Comparison of ENCODE assay signal across 8 mouse cellular contexts in genomic region chr6:24527155-24528063, GRCm38 (mm10). TPM values are rescaled to one million over a fixed set of nuclear protein-coding genes. Genes with fewer than 3 reads are reported as not detected.
DNase-seq lines count a peak whose midpoint lies in the region; ATAC-seq lines count a peak whose summit lies in the region.

Gene Ndufa5 (minus strand): TSS chr6:24528013.

- peaks cover 31% of the 10 kb centered on the region for H3K4me1 ChIP-seq in hindbrain, embryonic 15.5 days (replicated peaks)

- H3K27ac ChIP-seq in hindbrain, embryonic 15.5 days (replicated peaks) = peak within 1 kb of the TSS; percentile 59

- H3K36me3 ChIP-seq in hindbrain, embryonic 15.5 days = peaks cover 2% of the 10 kb centered on the region; the same call in 1 of the 2 replicates

- peak within 1 kb of the TSS; percentile 71 for H3K4me2 ChIP-seq in hindbrain, embryonic 15.5 days

- peak; percentile 96 for DNase-seq in T-cell, adult 2 months (ENCODE audit: low spot score)
- DNase-seq in cerebellum, postnatal 36 days = peak; percentile 90 to 95
- peak; percentile 88 to 89 for DNase-seq in frontal cortex, postnatal 36 days (ENCODE audit: low spot score in 2 of 2)
- DNase-seq in left cerebral cortex, adult 11 months (ENCODE audit: low spot score) = peak; percentile 87
- peak; percentile 92 to 95 for DNase-seq in lung, postnatal 4 days
- peak; percentile 96 for DNase-seq in retina, postnatal 7 days (ENCODE audit: low read depth, low spot score)
- DNase-seq in urinary bladder, adult 2 months (ENCODE audit: low spot score) = peak; percentile 66

- 1% methylated on average over 53 of the region's 53 CpGs for WGBS in hindbrain, embryonic 15.5 days

- H3K9me3 ChIP-seq in hindbrain, embryonic 15.5 days = no peaks in the 10 kb centered on the region

- H3K4me3 ChIP-seq in hindbrain, embryonic 15.5 days = peak within 1 kb of the TSS; percentile 81

- peak; percentile 99 for ATAC-seq in hindbrain, embryonic 15.5 days (ENCODE audit: low FRiP score, low read depth)

- H3K9ac ChIP-seq in hindbrain, embryonic 15.5 days = peak within 1 kb of the TSS; percentile 75

- H3K27me3 ChIP-seq in hindbrain, embryonic 15.5 days = no peaks in the 10 kb centered on the region

RNA-seq across cellular contexts. Expression of gene Ndufa5, which starts in this region (rescaled TPM):
- 401 and 475 TPM in 2 replicates for polyA plus RNA-seq in hindbrain, embryonic 15.5 days (2015; fragmentation: Nextera tagmentation; extraction: Ambion mirVana)
- 32.5 and 59.8 TPM in 2 replicates for polyA plus RNA-seq in urinary bladder, adult 2 months (2012; rRNA removed)

Comparison
In these comparisons a context has a peak if more than half of its experiments do, and no peak if none do; other contexts are left out.
1. Peak in every context shown above with its lines: DNase-seq, ATAC-seq, H3K4me3 ChIP-seq and H3K27ac ChIP-seq.